Mouse (Mus musculus): ENCODE results near the gene Cnot1.

Cnot1 gene

GRCm38 (mm10) chr8:95690929-95691541 lies 116.2 kb downstream of the Cnot1 start:
- DNase-seq (ENCODE audit: low read depth, low spot score), result no peak

GRCm38 (mm10) chr8:95688073-95688672 lies 119.1 kb downstream of the Cnot1 start:
- DNase-seq (ENCODE audit: low read depth, low spot score), result no peak

- no peak for DNase-seq (ENCODE audit: low read depth, low spot score)
Measured at GRCm38 (mm10) chr8:95678024-95678611, 129.1 kb downstream of the Cnot1 start.

GRCm38 (mm10) chr8:95677591-95678023 lies 129.7 kb downstream of the Cnot1 start:
- DNase-seq (ENCODE audit: low read depth, low spot score), result no peak

GRCm38 (mm10) chr8:95676631-95677030 lies 130.6 kb downstream of the Cnot1 start, which contains the start of gene Ndrg4:
Gene Ndrg4 (plus strand): TSS chr8:95676980.
- no peak for DNase-seq (ENCODE audit: low read depth, low spot score)

- DNase-seq (ENCODE audit: low read depth, low spot score), result no peak
Measured at GRCm38 (mm10) chr8:95672811-95673210, 134.5 kb downstream of the Cnot1 start.

GRCm38 (mm10) chr8:95671861-95672260 lies 135.4 kb downstream of the Cnot1 start:
- DNase-seq (ENCODE audit: low read depth, low spot score), result no peak

- DNase-seq (ENCODE audit: low read depth, low spot score), result no peak
Measured at GRCm38 (mm10) chr8:95669967-95670366, 137.3 kb downstream of the Cnot1 start.
